Mouse (Mus musculus): ENCODE measurements around the gene Lmnb2. TPM values are rescaled to one million over a fixed set of nuclear protein-coding genes. Genes with fewer than 3 reads are reported as not detected.
A peak's percentile ranks its signal among the peaks of the same experiment; 100 is the strongest.

Gene Lmnb2
- polyA plus RNA-seq, 1 experiment from 2014 or later, result 85.6 TPM

DNA sequence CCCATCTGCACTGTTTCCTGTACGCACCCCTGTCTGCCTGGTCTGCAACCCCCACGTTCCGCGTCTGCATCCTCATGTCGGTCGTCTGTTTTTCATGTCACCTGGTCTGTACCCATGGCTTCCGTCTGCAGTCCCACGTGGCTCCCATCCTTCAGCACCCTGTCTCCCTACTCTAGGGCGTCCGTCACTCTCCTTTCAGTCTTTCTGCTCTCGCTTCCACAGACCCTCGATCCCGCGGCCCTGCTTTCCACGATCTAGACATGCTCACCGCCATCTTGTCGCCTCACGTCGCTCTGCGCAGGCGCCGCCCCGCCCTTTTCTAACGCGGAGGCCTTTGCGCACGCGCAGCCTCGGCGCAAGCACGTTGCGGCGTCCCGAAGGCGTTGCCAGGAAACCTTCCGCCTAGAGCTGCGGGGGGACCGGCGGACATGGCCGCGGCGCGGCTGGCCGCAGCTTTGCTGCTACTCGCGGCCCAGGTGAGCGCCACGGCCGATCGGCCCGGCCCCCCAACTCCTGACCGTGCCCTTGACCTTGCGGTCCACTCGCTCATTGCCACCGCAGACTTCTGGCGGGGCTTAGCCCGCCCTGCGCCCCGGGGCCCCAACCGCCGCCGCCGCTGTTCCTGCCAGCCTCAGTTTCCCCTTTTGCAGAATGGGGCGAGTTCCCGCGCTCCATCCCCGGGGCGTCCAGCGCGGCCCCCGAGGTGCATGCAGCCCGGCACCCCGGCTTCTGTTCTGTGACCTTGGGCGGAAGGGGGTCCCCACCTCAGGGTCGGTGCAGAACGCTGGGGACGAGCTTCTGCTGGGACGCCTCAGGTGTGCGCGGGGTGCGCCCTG, 62.9 kb downstream of the Lmnb2 start, which contains the start of the genes Lsm7 and Sppl2b:
Gene Lsm7 (minus strand): TSS at position 297 of the 836 bp plus-strand sequence.
Gene Sppl2b (plus strand): TSS at position 363 of the 836 bp plus-strand sequence.
- peak within 1 kb of the TSS; percentile 81 for H3K4me3 ChIP-seq
- DNase-seq (ENCODE audit: extremely low spot score, low spot score), result peak; percentile 95
- peaks cover 34% of the 10 kb centered on the region for H3K36me3 ChIP-seq (replicated peaks)
- H3K27ac ChIP-seq, result peak within 1 kb of the TSS; percentile 84
- WGBS, result under 1% methylated on average over 81 of the region's 81 CpGs
- peaks cover 49% of the 10 kb centered on the region for H3K4me1 ChIP-seq
- no peaks in the 10 kb centered on the region for H3K9me3 ChIP-seq
- H3K27me3 ChIP-seq (ENCODE audit: poor library complexity, severe bottlenecking), result no peaks in the 10 kb centered on the region

Other genes starting within 250 kb of the Lmnb2 start
- gene Mknk2, start 240.1 kb downstream of the Lmnb2 start, polyA plus RNA-seq (2016; fragmentation: Nextera tagmentation; extraction: Ambion mirVana), result 91.0 and 100 TPM in 2 replicates
- gene Mob3a, start 216.3 kb downstream of the Lmnb2 start, polyA plus RNA-seq (2016; fragmentation: Nextera tagmentation; extraction: Ambion mirVana), result 53.9 and 54.7 TPM in 2 replicates
- gene Izumo4, start 216.1 kb downstream of the Lmnb2 start, polyA plus RNA-seq (2016; fragmentation: Nextera tagmentation; extraction: Ambion mirVana), result 7.7 and 10.9 TPM in 2 replicates
- gene Ap3d1, start 176.0 kb downstream of the Lmnb2 start, polyA plus RNA-seq (2016; fragmentation: Nextera tagmentation; extraction: Ambion mirVana), result 58.2 and 58.7 TPM in 2 replicates
- 20.8 and 21.7 TPM in 2 replicates for gene Dot1l, start 163.0 kb downstream of the Lmnb2 start, polyA plus RNA-seq (2016; fragmentation: Nextera tagmentation; extraction: Ambion mirVana)
- gene Sf3a2, start 120.0 kb downstream of the Lmnb2 start, polyA plus RNA-seq (2016; fragmentation: Nextera tagmentation; extraction: Ambion mirVana), result 110 and 118 TPM in 2 replicates
- gene Plekhj1, start 119.6 kb downstream of the Lmnb2 start, polyA plus RNA-seq (2016; fragmentation: Nextera tagmentation; extraction: Ambion mirVana), result 196 and 197 TPM in 2 replicates
- gene Amh, start 113.0 kb downstream of the Lmnb2 start, polyA plus RNA-seq (2016; fragmentation: Nextera tagmentation; extraction: Ambion mirVana), result 0.09 TPM in 2 replicates
- gene Jsrp1, start 104.7 kb downstream of the Lmnb2 start, polyA plus RNA-seq (2016; fragmentation: Nextera tagmentation; extraction: Ambion mirVana), result 0.40 and 0.65 TPM in 2 replicates
- 2,273 and 2,281 TPM in 2 replicates for gene Oaz1, start 91.6 kb downstream of the Lmnb2 start, polyA plus RNA-seq (2016; fragmentation: Nextera tagmentation; extraction: Ambion mirVana)
- gene Lingo3, start 74.2 kb downstream of the Lmnb2 start, polyA plus RNA-seq (2016; fragmentation: Nextera tagmentation; extraction: Ambion mirVana), result 1.5 and 2.0 TPM in 2 replicates
- 351 and 360 TPM in 2 replicates for gene Lsm7, start 63.0 kb downstream of the Lmnb2 start, polyA plus RNA-seq (2016; fragmentation: Nextera tagmentation; extraction: Ambion mirVana)
- 43.9 and 44.9 TPM in 2 replicates for gene Sppl2b, start 63.0 kb downstream of the Lmnb2 start, polyA plus RNA-seq (2016; fragmentation: Nextera tagmentation; extraction: Ambion mirVana)
- 0.05 TPM in 1 of 2 replicates, not detected in the other for gene Tmprss9, start 46.4 kb downstream of the Lmnb2 start, polyA plus RNA-seq (2016; fragmentation: Nextera tagmentation; extraction: Ambion mirVana)
- 395 and 401 TPM in 2 replicates for gene Timm13, start 17.3 kb downstream of the Lmnb2 start, polyA plus RNA-seq (2016; fragmentation: Nextera tagmentation; extraction: Ambion mirVana)
- gene Gadd45b, start 11.8 kb upstream of the Lmnb2 start, polyA plus RNA-seq (2016; fragmentation: Nextera tagmentation; extraction: Ambion mirVana), result 5.9 and 6.3 TPM in 2 replicates
- gene Gng7, start 96.7 kb upstream of the Lmnb2 start, polyA plus RNA-seq (2016; fragmentation: Nextera tagmentation; extraction: Ambion mirVana), result 6.3 and 6.9 TPM in 2 replicates
- gene Diras1, start 107.4 kb upstream of the Lmnb2 start, polyA plus RNA-seq (2016; fragmentation: Nextera tagmentation; extraction: Ambion mirVana), result 2.1 and 2.5 TPM in 2 replicates
- 15.7 and 15.8 TPM in 2 replicates for gene Slc39a3, start 119.2 kb upstream of the Lmnb2 start, polyA plus RNA-seq (2016; fragmentation: Nextera tagmentation; extraction: Ambion mirVana)
- gene Sgta, start 141.9 kb upstream of the Lmnb2 start, polyA plus RNA-seq (2016; fragmentation: Nextera tagmentation; extraction: Ambion mirVana), result 285 and 286 TPM in 2 replicates
- 106 and 114 TPM in 2 replicates for gene Thop1, start 151.8 kb upstream of the Lmnb2 start, polyA plus RNA-seq (2016; fragmentation: Nextera tagmentation; extraction: Ambion mirVana)
- gene Creb3l3, start 180.6 kb upstream of the Lmnb2 start, polyA plus RNA-seq (2016; fragmentation: Nextera tagmentation; extraction: Ambion mirVana), result 0.14 and 0.22 TPM in 2 replicates
- gene Map2k2, start 187.7 kb upstream of the Lmnb2 start, polyA plus RNA-seq (2016; fragmentation: Nextera tagmentation; extraction: Ambion mirVana), result 186 and 206 TPM in 2 replicates
- 6.8 and 7.5 TPM in 2 replicates for gene Zbtb7a, start 217.0 kb upstream of the Lmnb2 start, polyA plus RNA-seq (2016; fragmentation: Nextera tagmentation; extraction: Ambion mirVana)
- 56.2 and 58.7 TPM in 2 replicates for gene Pias4, start 249.7 kb upstream of the Lmnb2 start, polyA plus RNA-seq (2016; fragmentation: Nextera tagmentation; extraction: Ambion mirVana)

Measured in forebrain, embryonic 10.5 days (tissue).